Mouse (Mus musculus) cerebellum, postnatal 36 days (tissue): Measurements from ENCODE around the gene Foxf1.

Source experiments
- DNase-seq, 2 experiments: peaks; one replicate each; pipeline ENCODE4 v3.0.0; 2021 to 2022; ENCODE audit warnings: mixed read lengths in 2 of 2

Foxf1 gene

GRCm38 (mm10) chr8:121116591-121117185, 32.5 kb downstream of the Foxf1 start:
- DNase-seq: no peak

DNA sequence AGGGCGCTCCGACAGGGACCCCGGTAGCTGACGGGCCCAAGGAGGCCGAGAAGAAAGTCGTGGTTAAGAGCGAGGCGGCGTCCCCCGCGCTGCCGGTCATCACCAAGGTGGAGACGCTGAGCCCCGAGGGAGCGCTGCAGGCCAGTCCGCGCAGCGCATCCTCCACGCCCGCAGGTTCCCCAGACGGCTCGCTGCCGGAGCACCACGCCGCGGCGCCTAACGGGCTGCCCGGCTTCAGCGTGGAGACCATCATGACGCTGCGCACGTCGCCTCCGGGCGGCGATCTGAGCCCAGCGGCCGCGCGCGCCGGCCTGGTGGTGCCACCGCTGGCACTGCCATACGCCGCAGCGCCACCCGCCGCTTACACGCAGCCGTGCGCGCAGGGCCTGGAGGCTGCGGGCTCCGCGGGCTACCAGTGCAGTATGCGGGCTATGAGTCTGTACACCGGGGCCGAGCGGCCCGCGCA, 33.0 kb downstream of the Foxf1 start:
- DNase-seq: no peak

DNA sequence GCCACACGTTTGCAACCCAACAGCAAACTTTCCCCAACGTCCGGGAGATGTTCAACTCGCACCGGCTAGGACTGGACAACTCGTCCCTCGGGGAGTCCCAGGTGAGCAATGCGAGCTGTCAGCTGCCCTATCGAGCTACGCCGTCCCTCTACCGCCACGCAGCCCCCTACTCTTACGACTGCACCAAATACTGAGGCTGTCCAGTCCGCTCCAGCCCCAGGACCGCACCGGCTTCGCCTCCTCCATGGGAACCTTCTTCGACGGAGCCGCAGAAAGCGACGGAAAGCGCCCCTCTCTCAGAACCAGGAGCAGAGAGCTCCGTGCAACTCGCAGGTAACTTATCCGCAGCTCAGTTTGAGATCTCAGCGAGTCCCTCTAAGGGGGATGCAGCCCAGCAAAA, 33.7 kb downstream of the Foxf1 start:
- no peak for DNase-seq

- no peak for DNase-seq
These were observed 34.6 kb downstream of the Foxf1 start for GRCm38 (mm10) chr8:121118634-121119420.

DNA sequence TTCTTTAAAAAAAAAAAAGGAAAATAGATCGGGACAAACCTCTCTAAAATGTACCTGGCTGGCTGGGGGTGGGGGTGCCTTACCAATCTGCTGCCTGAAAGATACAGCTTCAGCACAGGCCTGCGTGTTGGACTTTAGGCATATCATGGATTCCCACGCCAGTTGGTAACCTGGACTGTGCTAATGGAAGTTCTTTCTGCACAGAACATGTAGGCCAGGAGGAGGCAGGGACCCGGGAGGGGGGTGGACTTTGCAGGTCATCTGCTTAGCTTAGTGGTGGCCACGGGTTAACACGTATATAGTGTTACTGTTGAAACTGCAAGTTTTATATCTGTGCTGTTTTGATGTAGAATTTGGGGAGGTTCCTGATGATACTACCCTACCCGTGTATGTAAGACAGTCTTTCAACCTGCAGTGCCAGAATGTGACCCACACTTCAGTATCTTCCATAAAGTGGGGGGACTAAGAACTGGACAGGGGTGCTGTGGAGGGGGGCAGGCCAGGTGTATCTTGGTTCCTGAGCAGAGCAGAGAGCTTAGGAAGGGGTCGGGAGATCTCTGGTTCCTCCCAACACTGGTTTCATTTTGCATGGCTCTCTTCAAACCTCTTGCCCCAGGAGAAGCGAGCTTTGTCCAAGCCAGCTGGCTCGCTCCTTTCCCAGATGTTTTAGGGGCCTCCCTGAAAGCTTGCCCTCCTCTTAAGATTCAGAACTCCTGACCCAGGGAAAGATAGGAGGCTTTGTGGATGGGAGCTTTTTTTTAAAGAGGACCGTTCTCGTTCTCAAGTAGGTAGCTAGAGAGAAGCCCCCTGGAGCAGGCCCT, 35.7 kb downstream of the Foxf1 start:
- no peak for DNase-seq

- DNase-seq: no peak
These were observed 36.6 kb downstream of the Foxf1 start for GRCm38 (mm10) chr8:121120456-121121419.

- no peak for DNase-seq
These were observed 37.5 kb downstream of the Foxf1 start for GRCm38 (mm10) chr8:121121704-121122103.

DNA sequence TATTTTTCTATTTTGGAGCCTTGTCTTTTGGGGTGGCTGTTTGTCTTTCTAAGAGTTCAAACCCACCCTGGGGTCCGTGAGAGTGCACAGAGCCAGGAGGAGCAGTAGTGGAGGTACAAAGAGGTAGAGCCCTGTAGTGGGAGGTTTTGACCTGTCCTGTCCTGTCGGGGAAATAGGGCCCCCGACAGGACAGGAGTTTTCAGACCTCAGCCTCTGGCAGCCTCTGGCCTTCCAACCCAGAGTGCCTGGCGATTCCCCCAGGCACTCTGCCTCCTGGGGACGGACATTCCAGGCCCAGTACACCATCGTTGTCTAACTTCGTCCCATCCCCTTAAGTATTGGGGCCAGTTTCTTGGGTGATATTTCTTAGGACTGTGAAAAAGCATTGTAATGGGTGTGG, 38.2 kb downstream of the Foxf1 start:
- no peak for DNase-seq

DNA sequence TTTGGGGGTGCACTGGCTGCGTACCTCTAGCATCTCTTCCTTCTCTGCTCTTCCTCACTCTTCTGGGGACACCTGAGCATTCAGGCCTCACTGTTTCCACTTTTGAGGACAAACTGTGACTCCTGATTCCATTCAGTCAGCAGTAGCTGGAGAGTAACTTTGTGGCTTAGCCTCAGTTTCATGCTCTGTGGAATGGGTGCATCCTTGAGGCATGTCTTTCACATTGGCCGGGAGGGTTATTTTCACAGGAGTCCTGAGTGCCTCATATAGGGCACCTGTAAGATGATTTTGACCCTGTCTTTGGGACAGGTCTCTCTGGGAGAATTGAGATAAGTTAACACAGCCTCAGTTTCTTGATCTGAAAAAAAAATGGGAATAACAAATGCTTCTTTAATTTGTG, 38.9 kb downstream of the Foxf1 start:
- DNase-seq: no peak

DNA sequence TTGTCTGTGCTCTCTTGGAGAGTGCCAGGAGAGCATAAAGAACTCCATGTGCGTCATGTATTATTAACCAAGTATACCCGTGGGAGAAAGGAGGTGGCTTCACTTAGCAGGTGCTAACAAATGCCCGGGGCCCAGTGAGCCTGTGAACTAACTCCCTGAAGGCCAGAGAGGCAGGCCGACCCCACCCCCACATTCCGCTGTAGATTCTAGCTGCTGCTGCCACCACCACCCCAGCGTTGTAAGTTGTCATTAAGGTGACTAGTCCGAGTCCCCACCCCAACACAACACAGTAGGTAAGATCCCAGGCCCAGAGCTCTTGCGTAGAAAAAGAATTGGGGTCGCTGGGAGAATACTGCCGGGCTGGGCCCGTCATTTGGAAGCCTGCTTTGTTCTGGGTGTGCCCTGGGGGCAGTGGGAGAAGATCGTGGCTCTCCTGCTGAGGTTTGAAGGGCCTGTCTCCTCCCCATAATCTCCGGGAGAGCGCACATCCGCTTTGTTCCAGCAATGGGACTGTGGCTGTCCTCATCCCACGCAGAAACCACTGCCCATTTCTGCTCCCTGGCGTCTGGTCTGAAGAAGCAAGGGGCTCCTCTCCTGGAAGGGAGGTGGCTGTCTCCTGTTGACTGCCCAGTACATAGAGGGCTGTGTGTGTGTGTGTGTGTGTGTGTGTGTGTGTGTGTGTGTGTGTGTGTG, 40.5 kb downstream of the Foxf1 start:
- DNase-seq: no peak

- DNase-seq: no peak
These were observed 41.2 kb downstream of the Foxf1 start for GRCm38 (mm10) chr8:121125311-121125876.

GRCm38 (mm10) chr8:121126191-121126590, 42.0 kb downstream of the Foxf1 start:
- no peak for DNase-seq

DNA sequence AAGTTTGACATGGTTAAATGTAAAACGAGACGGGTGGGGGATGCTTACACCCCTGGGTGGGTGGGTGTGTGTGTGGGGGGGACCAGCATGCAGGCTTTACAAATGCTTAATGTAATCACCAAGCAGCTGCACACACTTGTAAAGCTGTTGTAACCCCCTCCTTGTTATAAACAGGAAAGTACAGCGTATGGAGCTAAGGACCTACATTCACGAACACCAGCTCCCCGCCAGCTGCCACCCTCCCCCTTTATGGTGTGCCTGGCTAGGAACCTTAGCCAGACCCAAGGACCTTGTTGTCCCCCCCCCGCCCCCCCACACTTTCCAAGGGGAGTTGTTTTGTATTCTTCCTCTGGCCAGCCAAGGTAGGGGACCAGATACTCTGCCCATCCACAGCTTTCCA, 42.5 kb downstream of the Foxf1 start:
- no peak for DNase-seq

DNA sequence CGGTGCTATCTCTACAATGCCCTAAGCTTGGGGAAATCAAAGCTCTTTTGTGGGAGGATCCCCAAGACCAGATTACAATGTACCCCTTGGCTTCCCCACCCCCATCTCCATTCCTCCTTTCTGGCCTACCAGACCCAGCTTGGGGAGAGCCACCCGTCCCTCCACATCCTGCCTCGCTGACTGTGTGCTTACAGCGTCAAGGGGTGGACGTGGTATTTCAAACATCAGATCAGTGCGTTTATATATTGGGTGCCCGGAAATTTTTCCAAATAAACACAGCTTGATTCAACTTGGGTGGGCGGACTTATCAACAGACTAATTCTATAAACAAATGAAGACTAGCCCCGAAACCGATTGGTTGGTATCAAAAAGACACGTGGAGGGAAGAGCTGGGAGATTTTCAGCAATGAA, 43.1 kb downstream of the Foxf1 start:
- no peak for DNase-seq

DNA sequence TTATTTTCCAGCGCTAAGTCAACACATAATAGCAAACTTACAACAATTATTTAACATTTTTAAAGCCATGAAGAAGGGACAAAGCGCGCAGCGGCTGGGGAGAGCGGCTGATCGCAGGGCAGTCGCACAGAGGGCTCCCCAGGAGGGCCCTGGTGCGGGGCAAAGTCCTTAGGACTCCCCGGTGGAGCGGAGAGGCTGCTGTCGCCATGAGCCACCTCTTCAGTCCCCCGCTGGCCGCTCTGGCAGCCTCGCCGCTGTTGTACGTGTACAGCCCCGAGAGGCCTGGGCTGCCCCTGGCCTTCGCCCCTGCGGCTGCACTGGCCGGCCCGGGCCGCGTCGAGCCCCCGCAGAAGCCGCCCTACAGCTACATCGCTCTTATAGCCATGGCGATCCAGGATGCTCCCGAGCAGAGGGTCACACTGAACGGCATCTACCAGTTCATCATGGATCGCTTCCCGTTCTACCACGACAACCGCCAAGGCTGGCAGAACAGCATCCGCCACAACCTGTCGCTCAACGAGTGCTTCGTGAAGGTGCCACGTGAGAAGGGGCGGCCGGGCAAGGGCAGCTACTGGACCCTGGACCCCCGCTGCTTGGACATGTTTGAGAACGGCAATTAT, 43.7 kb downstream of the Foxf1 start, which contains the start of gene Foxl1:
Foxl1 (plus strand) TSS at position 185 of the 620 bp plus-strand sequence.
- no peak for DNase-seq

DNA sequence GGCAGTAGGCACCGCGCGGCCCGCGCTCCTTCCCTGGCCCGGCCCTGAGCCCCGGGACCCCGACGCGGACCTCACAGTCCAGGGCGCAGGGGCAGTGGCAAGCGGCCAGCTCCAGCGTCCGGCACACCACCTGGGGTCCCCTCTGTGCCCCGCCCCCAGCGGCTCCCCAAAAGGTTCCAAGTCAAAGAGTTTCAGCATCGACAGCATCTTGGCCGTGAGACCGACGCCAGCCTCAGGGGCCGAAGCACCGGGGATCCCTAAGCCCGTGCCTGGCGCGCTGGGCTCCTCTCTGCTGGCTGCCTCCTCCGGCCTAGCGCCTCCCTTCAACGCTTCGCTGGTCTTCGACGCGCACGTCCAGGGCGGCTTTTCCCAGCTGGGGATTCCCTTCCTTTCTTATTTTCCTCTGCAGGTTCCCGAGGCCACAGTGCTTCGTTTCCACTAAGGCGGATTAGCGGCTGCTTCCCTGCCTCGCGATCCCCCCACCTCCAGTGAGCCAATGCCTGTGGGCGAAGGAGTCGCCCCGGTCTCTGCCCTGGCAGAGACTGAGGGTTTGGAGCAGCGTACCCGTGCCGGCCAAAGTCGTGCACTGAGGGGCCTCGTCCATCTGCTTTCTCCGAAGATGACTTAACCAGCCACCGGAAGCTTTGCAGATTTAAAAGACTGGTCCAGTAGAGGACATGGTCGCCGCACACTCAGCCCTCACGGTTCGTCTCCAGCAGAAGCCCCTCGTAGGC, 44.5 kb downstream of the Foxf1 start:
- DNase-seq: no peak

DNA sequence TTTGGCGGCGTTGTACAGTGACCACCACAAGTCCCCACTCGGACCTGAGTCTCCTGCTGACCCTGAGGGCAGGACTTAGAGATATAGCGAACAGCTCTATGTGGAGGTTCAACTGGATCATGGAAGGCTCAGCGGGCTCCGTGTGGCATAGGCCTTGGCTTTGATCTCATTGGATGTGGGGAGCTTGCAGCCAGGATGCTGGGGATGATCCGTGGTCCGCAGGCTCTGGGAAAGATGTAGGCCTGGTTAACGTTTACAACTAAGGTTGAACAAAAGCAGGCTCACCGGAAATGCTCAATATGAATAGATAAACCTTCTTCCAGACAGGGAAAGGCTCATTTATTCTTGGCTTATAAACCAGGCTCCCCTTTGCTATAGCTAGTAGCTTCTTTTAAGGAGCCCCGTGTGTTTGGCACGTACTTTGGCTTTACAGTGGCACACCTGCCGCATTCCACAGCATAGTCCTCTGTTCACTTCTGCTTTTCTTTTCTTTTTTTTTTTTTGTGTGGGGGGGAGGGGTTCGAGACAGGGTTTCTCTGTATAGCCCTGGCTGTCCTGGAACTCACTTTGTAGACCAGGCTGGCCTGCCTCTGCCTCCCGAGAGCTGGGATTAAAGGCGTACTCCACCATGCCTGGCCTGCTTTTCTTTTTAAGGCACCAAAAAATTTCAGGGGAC, 45.2 kb downstream of the Foxf1 start:
- DNase-seq: no peak

- DNase-seq: no peak
These were observed 46.3 kb downstream of the Foxf1 start for GRCm38 (mm10) chr8:121130522-121130921.

DNA sequence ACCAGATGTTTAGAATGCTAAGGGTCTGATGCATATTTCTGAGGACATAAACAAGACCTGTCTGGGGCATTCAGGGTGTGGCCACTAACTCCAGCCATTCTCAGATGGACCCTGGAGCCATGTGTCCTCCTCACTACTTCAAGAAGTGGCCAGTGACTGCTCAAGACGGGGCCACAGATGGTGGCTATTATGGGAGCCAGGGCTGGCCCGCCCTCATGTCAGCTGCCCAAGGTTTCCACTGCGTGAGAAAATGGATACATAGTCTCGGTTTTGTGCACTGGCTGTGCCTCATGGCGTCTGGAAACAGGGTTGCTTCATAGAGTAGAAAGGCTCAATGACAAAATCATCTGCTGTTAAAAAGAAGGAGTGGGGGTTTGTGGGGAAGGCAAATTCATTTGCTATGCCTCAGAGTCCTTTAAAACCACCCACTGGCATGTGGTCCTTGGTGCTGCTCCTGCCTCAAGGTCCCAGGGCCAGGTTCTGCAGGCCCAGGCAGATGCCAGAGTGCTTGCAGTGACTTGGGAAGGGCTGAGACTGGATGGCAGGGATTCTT, 48.9 kb downstream of the Foxf1 start:
- no peak for DNase-seq
